Mouse (Mus musculus): Measurements from ENCODE around the gene Fis1. TPM values are rescaled to one million over a fixed set of nuclear protein-coding genes. Genes with fewer than 3 reads are reported as not detected.

Gene Fis1
- polyA plus RNA-seq, 1 experiment = 283 TPM

DNA sequence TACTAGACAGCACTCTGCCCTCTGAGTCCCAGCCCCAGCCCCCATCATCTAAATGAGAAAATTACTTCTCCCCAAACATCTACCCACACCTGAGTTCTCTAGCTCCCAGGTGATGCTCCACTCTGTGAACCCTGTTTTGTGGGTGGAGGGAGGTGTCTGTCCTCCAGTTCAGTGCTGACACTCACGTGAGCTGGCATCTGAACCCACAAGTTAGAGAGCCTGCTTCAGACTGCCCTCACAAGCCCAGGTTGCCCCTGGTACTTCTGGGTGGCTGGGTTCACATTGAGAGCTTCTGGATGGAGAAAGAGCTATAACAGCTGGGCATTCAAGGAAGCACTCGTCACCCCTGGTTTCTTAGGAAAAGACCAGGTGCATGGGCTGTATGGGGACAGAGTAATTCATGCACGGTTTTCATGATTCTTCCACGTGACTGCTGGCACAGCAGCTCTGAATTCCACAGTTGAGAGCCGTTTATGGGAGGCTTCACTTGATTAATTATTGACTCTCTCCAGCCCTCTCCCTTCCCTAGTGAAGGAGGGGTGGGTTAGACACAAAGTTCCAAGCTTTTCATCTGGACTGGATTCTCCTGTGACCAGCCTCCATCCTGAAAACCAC, 6.0 kb downstream of the Fis1 start:
- peaks cover 19% of the 10 kb centered on the region for H3K79me2 ChIP-seq (ENCODE audit: control insufficient read depth, insufficient read depth)
- no peak overlapping the region for H3K4me3 ChIP-seq
- no peaks in the 10 kb centered on the region for H3K27me3 ChIP-seq (ENCODE audit: control insufficient read depth, insufficient read depth, insufficient read length)
- H3K4me2 ChIP-seq (ENCODE audit: low read depth) = no peak overlapping the region
- no peak for TF ChIP-seq TCF3 (IDR thresholded peaks at IDR 0.05; ENCODE audit: insufficient read length, low read depth)
- TF ChIP-seq POLR2A (IDR thresholded peaks at IDR 0.05; ENCODE audit: insufficient read length, low read depth) = no peak
- TF ChIP-seq POLR2AphosphoS2 (IDR thresholded peaks at IDR 0.05; ENCODE audit: insufficient read length, low read depth) = no peak
- no peak for TF ChIP-seq E2F4 (IDR thresholded peaks at IDR 0.05; ENCODE audit: insufficient read depth)
- TF ChIP-seq MYOG (IDR thresholded peaks at IDR 0.05; ENCODE audit: control insufficient read depth in 1 of 3, insufficient read depth in 1 of 3, insufficient read length in 2 of 3, low read depth in 2 of 3) = no peak
- TF ChIP-seq CEBPB (IDR thresholded peaks at IDR 0.05; ENCODE audit: insufficient read depth, poor library complexity, severe bottlenecking) = no peak
- TF ChIP-seq REST (IDR thresholded peaks at IDR 0.05; ENCODE audit: insufficient read depth, insufficient read length) = no peak
- TF ChIP-seq TCF12 (IDR thresholded peaks at IDR 0.05; ENCODE audit: insufficient read depth, poor library complexity, severe bottlenecking) = no peak
- TF ChIP-seq SRF (IDR thresholded peaks at IDR 0.05; ENCODE audit: control insufficient read depth, insufficient read length, low read depth) = no peak
- H3ac ChIP-seq (ENCODE audit: control insufficient read depth, insufficient read length) = no peak overlapping the region
- H3K36me3 ChIP-seq (ENCODE audit: control insufficient read depth, insufficient read depth) = no peaks in the 10 kb centered on the region

DNA sequence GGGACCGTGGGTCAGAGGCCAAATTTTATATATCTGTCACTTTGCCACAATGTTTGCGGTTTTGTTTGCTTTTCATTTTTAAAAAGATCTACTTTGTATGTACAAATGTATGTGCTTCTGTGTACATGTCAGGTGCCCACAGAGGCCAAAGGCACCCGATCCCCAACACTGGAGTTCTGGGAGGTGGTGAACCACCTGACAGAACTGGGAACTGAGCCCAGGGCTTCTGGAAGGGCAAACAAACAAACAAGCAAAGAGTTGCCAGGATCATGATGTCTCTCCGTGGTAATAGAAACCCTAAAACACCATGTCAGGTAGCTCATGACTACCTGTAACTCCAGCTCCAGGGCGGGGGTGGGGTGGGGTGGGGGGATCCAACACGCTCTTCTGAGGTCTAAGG, 7.0 kb downstream of the Fis1 start:
- no peak overlapping the region for H3K4me3 ChIP-seq
- TF ChIP-seq POLR2AphosphoS2 (IDR thresholded peaks at IDR 0.05; ENCODE audit: insufficient read length, low read depth) (no peak), TCF3 (IDR thresholded peaks at IDR 0.05; ENCODE audit: insufficient read length, low read depth) (no peak), SRF (IDR thresholded peaks at IDR 0.05; ENCODE audit: control insufficient read depth, insufficient read length, low read depth) (no peak)
- no peaks in the 10 kb centered on the region for H3K36me3 ChIP-seq (ENCODE audit: control insufficient read depth, insufficient read depth)
- H3ac ChIP-seq (ENCODE audit: control insufficient read depth, insufficient read length) = no peak overlapping the region
- H3K4me2 ChIP-seq (ENCODE audit: low read depth) = no peak overlapping the region
- no peaks in the 10 kb centered on the region for H3K27me3 ChIP-seq (ENCODE audit: control insufficient read depth, insufficient read depth, insufficient read length)
- peaks cover 10% of the 10 kb centered on the region for H3K79me2 ChIP-seq (ENCODE audit: control insufficient read depth, insufficient read depth)

DNA sequence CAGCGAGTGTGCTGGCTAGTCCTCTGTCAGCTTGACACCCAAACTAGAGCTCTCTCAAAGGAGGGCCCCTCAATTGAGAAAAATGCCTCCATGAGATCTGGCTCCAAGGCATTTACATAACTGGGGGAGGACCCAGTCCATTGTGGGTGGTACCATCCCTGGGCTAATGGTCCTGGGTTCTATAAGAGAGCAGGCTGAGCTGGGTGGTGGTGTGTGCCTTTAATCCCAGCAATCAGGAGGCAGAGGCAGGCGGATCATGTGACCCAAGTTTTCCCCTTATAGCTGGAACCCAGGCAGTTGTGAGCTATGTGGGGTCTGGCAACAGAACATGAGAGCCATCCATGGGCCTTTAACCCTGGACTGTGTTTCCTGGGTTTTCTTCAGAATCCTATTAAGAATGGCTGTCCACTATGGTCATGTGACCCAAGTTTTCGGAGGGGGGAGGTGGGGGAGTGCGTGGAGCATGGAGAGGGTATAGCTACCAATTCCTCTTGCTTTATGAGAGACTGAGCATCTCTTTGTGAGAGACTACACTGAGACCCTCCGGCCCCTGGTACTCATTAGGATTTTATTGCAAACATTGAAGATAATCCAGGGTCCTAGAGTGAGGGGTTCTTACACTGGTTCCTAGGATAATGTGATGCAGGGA, 8.4 kb downstream of the Fis1 start:
- Histone ChIP-seq H3ac (ENCODE audit: control insufficient read depth, insufficient read length) (peak overlapping the region; percentile 23), H3K36me3 (ENCODE audit: control insufficient read depth, insufficient read depth) (no peaks in the 10 kb centered on the region), H3K79me2 (ENCODE audit: control insufficient read depth, insufficient read depth) (no peaks in the 10 kb centered on the region), H3K27me3 (ENCODE audit: control insufficient read depth, insufficient read depth, insufficient read length) (no peaks in the 10 kb centered on the region), H3K4me2 (ENCODE audit: low read depth) (peak overlapping the region; percentile 79), H3K4me3 (peak overlapping the region; percentile 62)
- peak; percentile 65 for TF ChIP-seq USF1 (IDR thresholded peaks at IDR 0.05; ENCODE audit: low read depth)
- no peak for TF ChIP-seq MYOD1 (IDR thresholded peaks at IDR 0.05; ENCODE audit: control insufficient read depth in 1 of 3, insufficient read length in 2 of 3, low read depth in 2 of 3)

DNA sequence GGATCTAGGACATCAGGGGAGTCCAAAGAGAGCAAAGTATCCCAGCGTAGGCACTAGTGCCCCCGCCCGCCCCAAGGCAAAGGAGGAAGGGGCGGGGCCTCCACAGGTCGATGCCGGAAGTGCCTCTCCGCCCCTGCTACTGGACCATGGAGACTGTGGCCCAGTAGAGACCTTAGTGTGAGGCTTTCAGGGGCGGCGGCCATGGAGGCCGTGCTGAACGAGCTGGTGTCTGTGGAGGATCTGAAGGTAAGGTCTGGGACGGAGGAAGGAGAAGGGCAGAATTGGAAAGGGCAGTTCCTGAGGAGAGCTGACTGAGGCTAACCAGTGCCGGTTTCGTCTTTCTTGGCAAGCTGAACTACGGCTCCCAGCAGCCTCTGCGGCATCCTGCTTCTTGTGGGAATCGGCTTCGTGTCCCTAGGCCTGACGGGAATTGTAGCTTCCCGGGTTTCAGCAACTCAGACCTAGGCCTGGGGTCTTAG, 8.9 kb downstream of the Fis1 start:
- Histone ChIP-seq H3K36me3 (ENCODE audit: control insufficient read depth, insufficient read depth) (no peaks in the 10 kb centered on the region), H3K79me2 (ENCODE audit: control insufficient read depth, insufficient read depth) (no peaks in the 10 kb centered on the region), H3ac (ENCODE audit: control insufficient read depth, insufficient read length) (peak overlapping the region; percentile 23), H3K4me2 (ENCODE audit: low read depth) (peak overlapping the region; percentile 90), H3K4me3 (peak overlapping the region; percentile 62), H3K27me3 (ENCODE audit: control insufficient read depth, insufficient read depth, insufficient read length) (no peaks in the 10 kb centered on the region)
- TF ChIP-seq MAX (IDR thresholded peaks at IDR 0.05; ENCODE audit: low read depth) (no peak), TCF3 (IDR thresholded peaks at IDR 0.05; ENCODE audit: insufficient read length, low read depth) (no peak), MYOG (IDR thresholded peaks at IDR 0.05; ENCODE audit: control insufficient read depth in 1 of 3, insufficient read depth in 1 of 3, insufficient read length in 2 of 3, low read depth in 2 of 3) (no peak), REST (IDR thresholded peaks at IDR 0.05; ENCODE audit: insufficient read depth, insufficient read length) (no peak), CEBPB (IDR thresholded peaks at IDR 0.05; ENCODE audit: insufficient read depth, poor library complexity, severe bottlenecking) (no peak), SRF (IDR thresholded peaks at IDR 0.05; ENCODE audit: control insufficient read depth, insufficient read length, low read depth) (no peak), MYOD1 (IDR thresholded peaks at IDR 0.05; ENCODE audit: control insufficient read depth in 1 of 3, insufficient read length in 2 of 3, low read depth in 2 of 3) (no peak), TCF12 (IDR thresholded peaks at IDR 0.05; ENCODE audit: insufficient read depth, poor library complexity, severe bottlenecking) (no peak), POLR2A (IDR thresholded peaks at IDR 0.05; ENCODE audit: insufficient read length, low read depth) (peak; percentile 75), E2F4 (IDR thresholded peaks at IDR 0.05; ENCODE audit: insufficient read depth) (no peak), USF1 (IDR thresholded peaks at IDR 0.05; ENCODE audit: low read depth) (no peak), POLR2AphosphoS2 (IDR thresholded peaks at IDR 0.05; ENCODE audit: insufficient read length, low read depth) (peak; percentile 90)

DNA sequence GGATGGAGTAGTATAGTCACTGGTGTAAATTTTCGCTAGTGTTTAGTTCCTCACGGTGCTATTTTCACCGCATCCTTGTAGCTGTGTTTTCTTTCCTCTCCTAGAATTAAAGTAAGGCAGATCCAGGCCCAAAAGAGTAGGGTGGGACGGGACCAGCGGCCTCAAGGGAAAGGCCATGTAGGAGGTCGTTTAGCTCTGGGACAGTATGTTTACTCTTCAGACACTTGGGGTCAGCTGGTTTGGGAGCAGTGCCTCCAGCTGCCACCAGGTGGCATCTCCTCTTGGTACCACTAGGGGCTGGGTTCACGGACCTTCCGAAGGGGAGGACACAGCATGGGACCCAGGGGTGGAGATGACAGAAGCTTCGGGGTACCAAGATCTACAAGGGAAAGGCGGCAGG, 9.4 kb downstream of the Fis1 start:
- no peaks in the 10 kb centered on the region for H3K79me2 ChIP-seq (ENCODE audit: control insufficient read depth, insufficient read depth)
- H3K27me3 ChIP-seq (ENCODE audit: control insufficient read depth, insufficient read depth, insufficient read length) = no peaks in the 10 kb centered on the region
- TF ChIP-seq MAX (IDR thresholded peaks at IDR 0.05; ENCODE audit: low read depth) (no peak), MYOG (IDR thresholded peaks at IDR 0.05; ENCODE audit: control insufficient read depth in 1 of 3, insufficient read depth in 1 of 3, insufficient read length in 2 of 3, low read depth in 2 of 3) (no peak), E2F4 (IDR thresholded peaks at IDR 0.05; ENCODE audit: insufficient read depth) (no peak), TCF12 (IDR thresholded peaks at IDR 0.05; ENCODE audit: insufficient read depth, poor library complexity, severe bottlenecking) (no peak), MYOD1 (IDR thresholded peaks at IDR 0.05; ENCODE audit: control insufficient read depth in 1 of 3, insufficient read length in 2 of 3, low read depth in 2 of 3) (no peak), CEBPB (IDR thresholded peaks at IDR 0.05; ENCODE audit: insufficient read depth, poor library complexity, severe bottlenecking) (no peak), REST (IDR thresholded peaks at IDR 0.05; ENCODE audit: insufficient read depth, insufficient read length) (no peak), POLR2A (IDR thresholded peaks at IDR 0.05; ENCODE audit: insufficient read length, low read depth) (no peak), POLR2AphosphoS2 (IDR thresholded peaks at IDR 0.05; ENCODE audit: insufficient read length, low read depth) (no peak), USF1 (IDR thresholded peaks at IDR 0.05; ENCODE audit: low read depth) (no peak), SRF (IDR thresholded peaks at IDR 0.05; ENCODE audit: control insufficient read depth, insufficient read length, low read depth) (no peak), TCF3 (IDR thresholded peaks at IDR 0.05; ENCODE audit: insufficient read length, low read depth) (no peak)

More for the DNA sequence above, 9.4 kb downstream of the Fis1 start:
- H3K4me2 ChIP-seq (ENCODE audit: low read depth) = peak overlapping the region; percentile 90
- peak overlapping the region; percentile 62 for H3K4me3 ChIP-seq
- no peaks in the 10 kb centered on the region for H3K36me3 ChIP-seq (ENCODE audit: control insufficient read depth, insufficient read depth)
- peak overlapping the region; percentile 23 for H3ac ChIP-seq (ENCODE audit: control insufficient read depth, insufficient read length)
